Mouse (Mus musculus): Measurements from ENCODE around the gene Slc22a15.
"Not testable (repeated sequence)": the region's sequence is repeated elsewhere in the genome, so short reads cannot be mapped to it uniquely, and the experiment has no call there.

Slc22a15 gene

DNA sequence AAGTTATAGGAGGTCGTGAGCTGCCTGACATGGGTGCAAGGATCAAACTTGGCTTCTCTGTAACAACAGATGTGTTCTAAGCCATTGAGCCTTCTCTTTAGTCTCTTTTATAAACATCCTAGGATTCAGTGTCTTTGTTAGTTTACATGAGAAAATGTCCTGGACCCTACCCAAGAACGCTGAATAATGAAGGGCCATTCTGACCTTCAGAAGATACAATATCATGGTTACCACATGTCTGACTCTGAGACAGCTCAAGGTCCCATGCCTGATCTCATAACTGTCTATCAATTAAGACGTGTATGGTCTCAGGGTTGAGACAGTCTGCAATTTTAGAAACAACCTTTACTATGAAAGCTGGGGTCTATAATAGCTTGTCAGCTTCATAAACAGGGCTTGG lies 62.4 kb downstream of the Slc22a15 start:
- no peak for DNase-seq (ENCODE audit: low read depth)

DNA sequence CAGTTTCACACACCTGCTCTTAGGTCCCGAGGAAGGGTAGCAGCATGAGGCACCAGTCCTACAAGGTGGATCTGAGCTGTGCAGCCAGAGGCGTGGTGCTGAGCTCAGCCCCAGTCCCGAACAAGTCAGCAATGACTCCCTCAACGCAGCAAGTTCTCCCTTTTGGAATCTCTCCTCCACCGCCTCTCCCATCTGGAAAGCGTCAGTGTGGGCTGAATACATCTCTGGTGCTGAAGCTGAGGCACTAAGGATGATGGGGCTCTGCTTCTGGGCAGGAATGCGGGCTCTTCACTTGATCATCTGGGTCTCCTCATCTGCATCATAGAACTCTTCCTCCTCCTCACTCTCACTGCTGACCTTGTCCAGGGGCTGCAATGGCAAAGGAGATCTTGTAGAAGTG lies 64.1 kb downstream of the Slc22a15 start:
- no peak for DNase-seq (ENCODE audit: low read depth)

DNA sequence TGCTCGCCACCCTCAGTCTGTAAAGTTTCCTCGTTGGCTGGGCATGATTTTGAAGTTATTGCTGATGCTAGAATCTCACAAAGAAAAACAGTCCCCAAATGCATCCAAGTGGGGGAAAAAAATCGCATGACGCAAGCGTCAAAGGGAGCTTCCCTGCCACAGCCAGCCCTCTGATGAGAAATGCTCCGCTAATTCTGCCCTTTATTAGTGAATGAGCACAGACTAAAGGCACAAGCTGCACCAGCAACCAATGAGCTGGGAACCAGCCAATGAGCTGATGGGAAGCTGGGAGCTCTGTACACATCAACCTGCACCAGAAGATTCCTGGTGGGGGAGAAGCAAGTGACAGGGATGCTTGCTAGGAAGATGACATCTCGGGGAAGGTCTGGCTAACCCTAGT lies 64.5 kb downstream of the Slc22a15 start:
- no peak for DNase-seq (ENCODE audit: low read depth)

DNA sequence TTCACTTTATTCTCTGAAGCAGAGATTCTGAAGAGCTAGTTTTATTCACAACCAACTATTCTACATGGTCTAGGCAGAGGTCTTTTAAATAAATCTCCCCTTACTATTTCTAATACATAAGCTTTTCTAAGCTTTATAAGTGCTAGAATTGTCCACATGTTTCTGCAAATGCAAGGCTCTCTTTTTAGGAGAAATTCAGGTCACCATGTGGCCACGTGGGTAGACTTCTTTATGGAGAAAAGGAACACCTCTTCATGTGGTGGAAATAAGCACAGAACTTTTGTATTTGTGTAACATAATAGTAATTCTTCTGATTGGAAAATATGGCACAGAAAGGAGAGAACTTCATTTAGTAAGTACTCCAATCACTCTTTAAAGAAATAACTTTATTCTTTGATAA lies 70.2 kb downstream of the Slc22a15 start:
- DNase-seq (ENCODE audit: low read depth), result no peak

DNA sequence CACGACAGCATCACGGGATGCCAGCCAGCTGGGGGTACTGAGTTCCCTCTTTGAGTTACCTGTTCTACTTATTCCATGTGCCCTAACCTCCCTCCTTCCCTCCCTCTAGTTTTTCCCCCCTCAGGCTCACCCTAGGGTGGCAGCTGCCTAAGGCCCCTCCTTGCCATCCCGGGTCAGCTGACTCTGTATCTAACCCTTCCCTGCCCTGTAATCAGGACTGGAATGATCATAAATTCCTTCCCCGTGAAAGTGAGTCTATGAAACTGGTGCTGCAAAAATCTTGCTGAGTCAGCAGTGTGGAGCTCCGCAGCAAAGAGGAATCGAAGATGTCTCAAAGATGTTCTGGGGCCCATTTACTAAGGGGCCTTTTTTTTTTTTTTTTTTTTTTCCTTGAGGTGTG lies 72.9 kb downstream of the Slc22a15 start:
- no peak for DNase-seq (ENCODE audit: low read depth)

DNA sequence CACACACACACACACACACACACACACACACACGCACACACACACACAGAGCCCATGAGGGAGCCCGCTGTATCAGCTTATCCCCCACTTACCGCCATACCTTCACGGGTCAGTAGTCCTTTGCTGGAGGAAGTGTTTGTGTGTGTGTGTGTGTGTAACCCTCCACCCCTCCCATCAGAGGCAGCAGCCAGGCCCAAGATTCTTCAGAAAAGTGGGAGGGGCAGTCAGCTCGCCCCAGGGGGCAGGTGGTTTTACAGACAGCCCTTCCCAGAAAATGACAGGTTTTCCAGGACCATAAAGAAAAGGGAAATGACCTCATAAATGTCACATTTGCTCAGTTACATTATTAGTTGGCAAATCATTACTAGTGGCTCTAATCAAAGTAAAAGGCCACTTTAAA lies 75.4 kb downstream of the Slc22a15 start, which contains the start of gene Mab21l3:
Gene Mab21l3, minus strand, starts transcription at position 144 of the 400 bp plus-strand sequence.
- DNase-seq (ENCODE audit: low read depth), result no peak

DNA sequence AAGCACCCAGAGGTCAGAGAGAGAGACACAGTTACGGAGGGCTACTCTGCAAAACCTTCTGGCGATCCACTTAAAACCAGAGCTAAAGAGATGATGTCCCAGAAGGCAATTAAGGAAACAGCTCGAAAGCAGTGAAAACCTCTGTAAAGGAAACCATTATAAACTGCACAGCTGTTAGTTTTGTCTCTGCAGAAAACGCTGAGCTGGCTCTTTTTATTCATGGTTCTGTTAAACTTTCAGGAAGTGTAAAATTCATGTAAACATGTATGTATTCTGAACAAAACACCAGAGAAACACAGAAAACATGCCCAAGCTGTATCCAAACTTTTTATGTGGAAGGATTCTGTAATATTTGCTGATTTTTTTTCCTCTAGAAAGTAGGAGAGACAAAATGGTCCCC lies 78.2 kb downstream of the Slc22a15 start:
- DNase-seq (ENCODE audit: low read depth), result no peak

DNA sequence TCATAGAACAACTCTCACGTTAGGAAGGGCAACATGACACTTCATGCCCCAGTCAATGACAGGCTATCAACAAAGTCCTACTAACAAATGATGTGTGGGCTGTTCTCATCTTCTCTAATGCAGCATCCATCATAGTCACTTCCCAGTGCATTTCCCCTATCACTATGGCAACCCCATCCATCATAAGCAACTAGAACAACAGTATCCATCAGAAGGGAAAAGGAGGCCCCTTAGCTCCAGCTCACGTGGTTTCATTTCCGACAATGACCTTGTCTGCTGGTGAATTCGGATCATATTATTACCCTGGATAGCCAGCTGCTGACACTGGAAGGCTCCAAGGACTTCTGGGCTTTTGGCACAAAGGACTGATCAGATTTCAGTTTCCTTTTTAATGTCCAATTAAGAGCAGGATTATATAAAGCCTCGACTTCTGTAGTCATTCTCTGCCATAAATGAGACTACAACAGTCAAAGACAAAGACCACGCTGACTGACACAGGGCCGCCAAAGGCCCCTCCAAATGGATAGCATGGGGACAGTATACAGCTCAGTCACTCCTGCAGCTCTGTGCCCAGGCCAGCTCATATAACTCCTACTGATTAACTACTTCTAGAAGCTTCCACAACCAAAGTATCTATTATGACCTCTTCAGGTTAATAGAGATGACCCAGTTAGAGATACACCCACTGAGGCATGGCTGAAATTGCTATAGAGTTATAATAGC lies 81.7 kb downstream of the Slc22a15 start:
- no peak for DNase-seq (ENCODE audit: low read depth)

DNA sequence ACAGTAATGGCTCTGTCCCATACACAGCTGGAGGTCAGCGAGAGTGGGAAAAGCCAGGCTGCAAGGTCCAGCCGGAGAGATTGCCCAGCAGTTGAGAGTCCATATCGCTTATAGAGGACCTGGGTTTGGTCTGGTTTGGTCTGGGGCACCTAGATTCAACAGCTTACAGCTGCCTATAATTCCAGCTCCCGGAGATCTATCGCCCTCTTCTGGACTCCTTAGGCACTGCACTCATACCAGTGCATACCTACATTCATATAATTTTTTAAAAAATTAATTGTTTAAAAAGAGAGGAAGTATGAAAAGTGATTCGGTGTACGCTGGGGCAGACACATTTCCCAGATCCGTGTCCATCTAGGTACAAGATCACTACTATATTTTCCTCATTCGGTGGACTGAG lies 84.9 kb downstream of the Slc22a15 start:
- no peak for DNase-seq (ENCODE audit: low read depth)

DNA sequence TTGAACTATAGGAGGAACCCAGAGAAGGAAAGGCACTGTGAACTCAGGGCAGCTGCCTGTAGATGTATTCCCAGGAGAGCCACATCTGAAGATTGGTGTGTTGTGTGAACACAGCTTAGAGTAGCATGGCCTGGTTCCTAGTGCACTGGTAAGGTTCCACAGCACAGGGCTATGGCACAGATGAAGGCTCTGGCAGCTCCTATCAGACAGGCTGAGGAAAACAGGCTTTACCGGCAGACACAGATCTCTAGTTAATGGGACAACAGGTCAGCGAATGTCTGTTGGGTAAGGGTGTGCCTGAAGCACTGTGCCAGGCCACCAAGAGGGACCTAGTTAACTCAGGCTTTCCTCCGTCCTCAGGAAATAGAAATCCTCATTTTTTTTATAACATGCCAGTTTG lies 87.3 kb downstream of the Slc22a15 start:
- DNase-seq (ENCODE audit: low read depth), result no peak

DNA sequence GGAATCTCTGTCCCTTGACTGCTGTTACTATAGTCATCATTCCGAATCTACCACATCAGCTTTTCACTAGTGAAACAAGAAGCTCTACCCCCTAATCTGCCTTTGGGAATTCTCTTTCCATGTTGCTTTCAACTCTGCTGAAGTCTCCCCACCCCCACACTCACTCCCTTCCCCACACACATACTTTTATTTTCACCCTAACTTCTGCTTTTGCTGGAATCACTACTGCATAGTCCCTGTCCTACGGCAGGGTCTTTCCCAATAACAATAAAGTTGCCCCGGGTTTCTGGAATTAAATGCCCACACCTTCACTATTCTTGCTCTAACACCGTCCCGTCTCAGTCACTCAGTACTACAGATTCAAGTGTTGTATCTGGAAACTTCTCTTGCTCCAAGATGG lies 87.7 kb downstream of the Slc22a15 start:
- DNase-seq (ENCODE audit: low read depth), result no peak

DNA sequence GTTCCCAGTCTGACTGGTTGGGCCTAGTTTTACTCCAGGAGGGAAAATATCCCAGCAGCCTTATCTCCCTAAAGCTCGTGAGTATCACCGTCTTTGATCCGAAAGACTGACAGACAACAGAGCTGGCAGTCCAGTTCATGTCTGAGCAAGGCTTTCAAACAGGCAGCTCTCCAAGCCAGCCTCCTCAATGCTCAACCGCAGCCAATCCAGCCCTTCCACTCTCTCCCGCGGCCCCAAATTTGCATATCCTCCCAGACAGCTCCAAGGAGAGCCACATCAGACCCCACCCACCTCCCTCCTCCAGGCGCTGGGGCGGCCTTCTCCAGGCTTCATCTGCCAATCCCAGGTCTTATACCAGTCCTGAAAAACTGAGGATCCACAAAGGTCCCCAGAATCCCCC lies 88.2 kb downstream of the Slc22a15 start:
- DNase-seq (ENCODE audit: low read depth), result no peak

DNA sequence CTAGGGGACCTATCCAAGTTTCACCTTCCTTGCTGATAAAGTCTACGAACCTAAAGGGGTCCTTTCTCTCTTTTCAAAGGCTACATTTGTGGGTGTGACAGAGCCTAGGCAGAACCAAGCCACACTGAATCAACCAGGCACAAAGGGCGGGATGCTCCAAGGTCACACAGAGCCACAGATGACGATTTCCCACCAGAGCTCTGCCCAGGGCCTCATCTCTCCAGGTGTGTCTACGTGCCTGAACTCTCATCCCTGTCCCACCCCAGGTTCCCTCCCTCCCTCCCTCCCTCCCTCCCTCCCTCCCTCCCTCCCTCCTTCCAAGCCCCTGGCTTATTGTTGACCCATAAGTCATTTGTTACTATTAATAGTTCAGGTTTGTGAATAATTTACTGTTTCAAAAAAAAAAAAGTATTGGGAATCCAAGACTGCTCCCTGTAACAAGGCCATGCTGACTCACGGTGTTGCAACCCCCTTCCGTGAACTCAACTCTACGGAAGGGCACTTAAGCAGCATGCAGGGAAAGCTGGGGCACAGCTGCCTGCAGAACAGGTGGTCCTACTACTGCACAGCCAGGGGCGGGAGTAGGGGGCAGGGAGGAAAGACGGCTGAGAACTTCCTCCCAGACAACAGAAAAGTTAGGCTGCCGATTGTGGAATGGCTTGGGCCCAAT lies 92.9 kb downstream of the Slc22a15 start:
- no peak for DNase-seq (ENCODE audit: low read depth)

DNA sequence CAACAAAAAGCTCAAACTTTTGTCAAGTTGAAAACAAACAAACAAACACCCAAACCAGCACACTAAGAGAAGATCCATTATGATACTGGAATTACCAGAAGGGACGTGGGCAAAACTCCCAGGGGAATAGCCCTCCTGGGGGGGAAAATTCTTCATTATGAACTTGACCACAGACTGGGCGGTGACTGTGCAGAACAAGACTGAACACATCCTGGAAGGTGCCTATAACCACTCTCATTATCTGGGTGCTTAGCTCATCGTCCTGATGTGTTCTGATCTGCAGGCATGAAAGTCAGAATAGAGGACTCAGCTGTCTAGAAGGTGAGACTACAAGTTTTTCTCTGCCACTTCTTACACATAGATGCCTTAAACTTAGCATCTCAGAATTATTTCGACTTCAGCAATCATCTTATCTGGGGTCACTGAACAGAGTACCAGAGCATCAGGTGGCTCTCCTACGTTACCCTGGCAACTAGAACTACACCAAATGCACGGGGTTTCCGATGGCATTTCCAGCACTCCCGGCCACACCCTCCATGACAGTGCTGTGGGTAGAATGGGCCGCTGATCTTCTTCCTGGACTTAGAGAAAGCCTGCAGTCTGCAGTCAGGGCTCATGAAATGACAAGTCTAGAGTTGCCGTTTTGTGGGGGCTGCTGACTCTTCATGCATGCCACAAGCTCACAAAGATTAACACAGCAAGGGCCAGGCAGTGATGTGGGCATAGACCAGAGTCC lies 94.2 kb downstream of the Slc22a15 start:
- DNase-seq (ENCODE audit: low read depth), result no peak

DNA sequence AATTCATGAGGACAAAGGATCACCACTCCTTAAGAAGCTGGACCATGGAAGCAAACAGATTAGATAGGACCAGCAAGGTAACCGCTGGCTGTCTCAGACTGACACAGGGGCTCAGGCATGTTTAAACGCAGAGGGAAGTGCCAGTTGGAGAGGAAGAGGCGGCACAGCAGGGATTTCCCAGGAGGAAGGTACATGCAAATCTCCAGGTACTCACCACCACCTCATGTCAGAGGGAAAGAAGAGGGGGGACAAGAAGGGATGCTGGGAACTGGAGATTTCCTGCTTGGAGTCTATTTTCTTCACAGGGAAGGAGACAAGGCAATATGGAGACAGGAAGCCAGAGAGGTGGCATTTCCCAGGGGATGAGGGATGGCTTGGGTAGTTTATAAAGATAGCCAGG lies 95.7 kb downstream of the Slc22a15 start:
- DNase-seq (ENCODE audit: low read depth), result no peak

DNA sequence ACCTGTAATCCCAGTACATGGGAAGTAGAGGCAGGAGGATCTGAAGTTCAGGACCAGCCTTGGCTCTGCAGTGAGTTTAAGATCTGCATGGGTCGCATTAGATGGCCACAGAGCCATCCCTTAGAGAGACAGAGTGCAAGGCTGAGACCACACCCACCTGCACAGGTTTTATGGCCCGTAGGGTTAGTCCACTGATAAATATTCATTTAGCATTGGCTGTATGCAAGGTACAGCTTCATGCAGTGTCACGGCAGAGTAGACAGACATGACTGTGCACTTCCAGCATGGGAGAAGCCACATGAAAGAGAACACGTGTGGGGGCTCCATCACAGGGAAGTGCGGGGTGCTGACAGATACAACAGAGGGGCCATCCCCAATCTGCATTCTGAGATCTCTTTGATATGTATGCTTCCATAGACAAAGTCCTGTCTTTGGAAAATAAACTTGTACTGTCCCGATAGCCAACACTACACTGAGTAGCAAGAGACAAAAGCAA lies 97.0 kb downstream of the Slc22a15 start:
- no peak for DNase-seq (ENCODE audit: low read depth)

DNA sequence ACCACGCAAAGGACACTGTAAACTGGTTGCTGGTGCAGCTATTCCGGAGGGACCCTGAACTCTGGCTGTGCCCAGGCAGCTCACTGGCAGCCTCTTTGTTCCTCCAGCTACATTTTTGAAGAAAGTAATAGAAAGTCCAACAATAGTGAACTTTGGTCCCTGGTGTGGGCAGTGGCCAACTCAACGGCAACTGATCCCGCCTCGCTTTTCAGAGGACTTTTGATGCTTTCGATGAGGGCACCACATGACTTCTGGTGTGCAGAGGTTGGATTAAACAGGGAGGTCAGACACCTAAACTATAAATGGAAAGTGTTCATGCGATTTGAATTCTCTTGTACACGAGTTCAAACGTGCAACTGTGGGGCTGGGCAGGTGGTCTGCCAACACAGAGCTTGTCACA lies 99.9 kb downstream of the Slc22a15 start:
- DNase-seq (ENCODE audit: low read depth), result no peak

DNA sequence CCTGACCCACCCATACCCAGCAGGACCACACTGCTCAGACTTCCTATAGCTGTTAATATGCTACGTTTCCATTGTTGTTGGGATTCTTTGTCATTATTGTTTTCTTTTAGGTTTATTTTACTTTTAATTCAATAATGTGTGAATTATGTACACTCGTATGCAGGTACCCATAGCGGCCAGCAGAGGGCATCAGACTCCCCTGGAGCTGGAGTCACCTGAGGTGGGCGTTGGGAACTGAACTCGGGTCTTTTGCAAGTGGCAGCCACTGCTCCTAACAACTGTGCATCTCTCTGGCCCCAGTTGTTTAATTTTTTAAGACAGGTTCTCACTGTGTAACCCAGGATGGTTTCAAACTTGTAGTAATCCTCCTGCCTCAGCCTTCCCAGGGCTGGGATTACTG lies 102.2 kb downstream of the Slc22a15 start:
- no peak for DNase-seq (ENCODE audit: low read depth)

DNA sequence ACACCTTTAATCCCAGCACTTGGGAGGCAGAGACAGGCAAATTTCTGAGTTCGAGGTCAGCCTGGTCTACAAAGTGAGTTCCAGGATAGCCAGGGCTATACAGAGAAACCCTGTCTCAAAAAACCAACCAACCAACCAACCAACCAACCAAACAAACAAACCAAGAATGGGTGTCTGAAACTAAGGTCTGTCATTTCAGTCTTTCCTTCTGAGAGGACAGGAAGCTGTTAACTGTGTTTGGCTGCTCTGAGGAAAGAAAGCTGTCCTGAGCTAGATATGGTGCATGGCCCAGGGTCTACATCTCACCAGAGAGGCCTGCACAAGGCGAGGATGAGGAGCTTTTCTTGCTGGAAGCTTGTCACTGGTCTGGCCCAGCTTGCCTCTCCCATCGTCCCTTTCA lies 103.5 kb downstream of the Slc22a15 start:
- DNase-seq (ENCODE audit: low read depth), result not testable (repeated sequence)

DNA sequence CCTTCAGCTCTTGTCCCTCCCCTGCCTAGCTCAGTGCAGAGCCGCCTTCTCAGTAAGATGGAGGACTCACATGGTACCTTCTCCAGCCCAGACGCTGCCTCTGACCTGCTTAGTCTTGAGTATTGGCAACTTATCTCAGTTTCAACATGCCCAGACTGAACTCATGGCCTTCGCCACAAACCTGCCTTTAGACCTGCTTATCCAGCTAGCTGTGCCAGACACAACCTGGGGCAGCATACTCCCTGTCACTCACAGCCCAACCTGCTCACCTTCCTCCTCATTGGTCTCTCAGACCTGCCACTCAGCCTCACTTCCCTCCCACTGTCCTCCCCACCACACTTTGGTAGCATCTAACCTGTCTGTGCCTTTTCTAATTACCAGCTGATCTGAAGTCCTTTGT lies 108.2 kb downstream of the Slc22a15 start:
- DNase-seq (ENCODE audit: low read depth), result no peak

DNA sequence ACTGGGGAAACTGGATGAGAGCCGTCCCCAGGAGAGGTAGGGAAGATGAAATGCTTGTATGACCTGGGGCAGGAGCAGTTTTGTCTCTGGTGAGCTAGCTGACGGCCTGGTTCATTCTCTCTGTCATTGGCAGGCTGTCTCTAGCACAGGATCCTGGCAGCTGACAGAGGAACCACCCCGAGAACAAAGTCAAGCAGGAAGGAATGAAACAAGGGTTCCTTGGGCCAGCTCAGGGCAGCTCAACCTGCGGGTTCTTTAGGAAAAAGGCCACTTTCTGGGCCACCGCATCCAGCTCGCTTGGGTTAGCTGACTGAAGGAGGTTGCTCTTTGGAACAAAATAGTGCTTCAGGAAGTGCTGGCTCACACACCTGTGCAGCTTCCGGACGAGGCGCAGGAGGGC lies 109.5 kb downstream of the Slc22a15 start:
- DNase-seq (ENCODE audit: low read depth), result no peak

DNA sequence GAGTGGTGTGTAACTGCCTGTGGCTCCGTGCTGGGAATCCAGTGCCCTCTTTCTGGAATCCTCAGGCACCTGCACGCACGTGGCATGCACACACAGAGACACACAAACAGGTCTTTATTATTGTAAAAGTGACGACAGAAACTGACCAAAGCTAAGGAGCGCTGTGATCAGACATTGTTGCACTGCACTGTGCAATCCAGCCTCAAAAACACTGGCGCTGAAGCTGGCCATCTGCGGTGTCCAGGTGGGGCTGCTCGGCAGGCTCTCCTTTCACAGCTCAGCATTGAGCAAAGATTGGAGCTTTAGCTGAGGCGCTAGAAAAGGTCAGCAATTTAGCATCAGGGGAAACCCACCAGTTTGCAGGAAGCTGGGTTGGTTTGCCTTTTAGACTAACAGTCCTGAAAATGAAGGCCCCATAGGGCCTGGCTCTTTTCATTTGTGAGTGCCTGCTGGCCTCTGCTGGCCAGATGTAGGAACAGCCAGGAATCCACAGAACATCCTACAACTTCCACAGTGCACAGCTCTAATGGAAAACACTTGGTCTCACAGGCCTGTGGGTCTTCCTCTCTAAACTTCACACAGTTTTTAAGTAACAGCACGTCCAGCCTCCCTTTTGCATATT lies 111.8 kb downstream of the Slc22a15 start:
- peak; percentile 84 for DNase-seq (ENCODE audit: low read depth)

DNA sequence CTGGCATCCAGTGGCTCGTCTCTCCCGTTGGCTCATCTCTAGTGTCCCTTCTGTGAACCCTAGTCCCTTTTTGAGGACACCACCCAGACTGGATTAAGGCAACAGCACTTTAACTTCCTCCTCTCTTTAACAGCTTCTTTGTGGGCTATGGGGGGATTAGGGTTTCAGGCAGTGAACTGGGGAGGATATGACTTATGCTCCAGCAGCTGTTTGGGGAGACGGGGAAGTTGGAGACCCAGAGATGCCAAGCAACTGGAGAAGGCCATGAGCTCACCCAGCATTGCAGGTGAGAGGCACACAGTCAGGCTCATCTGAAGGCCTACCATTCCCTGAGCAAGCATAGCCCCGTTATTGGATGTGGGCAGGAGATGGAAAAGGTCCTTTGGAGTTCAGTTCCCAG lies 112.3 kb downstream of the Slc22a15 start:
- DNase-seq (ENCODE audit: low read depth), result no peak

All from naive thymus-derived CD4-positive, alpha-beta T cell, adult 2 months (primary cell).